Mouse (Mus musculus): Measurements from ENCODE around the gene Gm3854. TPM values are rescaled to one million over a fixed set of nuclear protein-coding genes. Genes with fewer than 3 reads are reported as not detected.
"Not testable (repeated sequence)": the region's sequence is repeated elsewhere in the genome, so short reads cannot be mapped to it uniquely, and the experiment has no call there.

The Gm3854 gene
- 0.07 and 0.21 TPM in 2 replicates for polyA plus RNA-seq (2012; rRNA removed)

GRCm38 (mm10) chr7:6343501-6344071 lies at the start of gene Gm3854:
Gm3854 (plus strand) TSS chr7:6343759.
- TF ChIP-seq CTCF (IDR thresholded peaks at IDR 0.05; ENCODE audit: insufficient read depth, low read length) = no peak
- TF ChIP-seq POLR2A (IDR thresholded peaks at IDR 0.05; ENCODE audit: borderline replicate concordance, extremely low read depth, low read depth, low read length) = no peak
- WGBS = under 1% methylated on average over 26 of the region's 26 CpGs
- DNase-seq = peak; percentile 44
- Histone ChIP-seq H3K4me1 (ENCODE audit: control insufficient read depth, insufficient read depth, low read length) (no peaks in the 10 kb centered on the region), H3K4me3 (replicated peaks; ENCODE audit: extremely low read depth, low read depth, low read length) (peak within 1 kb of the TSS; percentile 36)

DNA sequence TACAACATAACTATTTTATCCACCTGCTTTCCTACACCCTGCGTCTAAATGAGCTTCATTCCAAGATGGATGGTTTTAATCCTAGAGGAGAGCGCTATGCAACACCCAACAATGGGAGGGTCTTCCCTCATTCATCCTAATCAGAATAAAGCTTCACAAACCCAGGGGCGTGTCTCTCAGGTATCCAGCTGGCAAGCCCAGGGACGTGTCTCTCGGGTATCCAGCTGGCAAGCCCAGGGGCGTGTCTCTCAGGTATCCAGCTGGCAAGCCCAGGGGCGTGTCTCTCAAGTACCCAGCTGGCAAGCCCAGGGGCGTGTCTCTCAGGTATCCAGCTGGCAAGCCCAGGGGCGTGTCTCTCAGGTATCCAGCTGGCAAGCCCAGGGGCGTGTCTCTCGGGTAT lies 42.8 kb upstream of the Gm3854 start:
- not testable (repeated sequence) for H3K4me1 ChIP-seq (ENCODE audit: control insufficient read depth, insufficient read depth, low read length); H3K4me3 ChIP-seq (replicated peaks; ENCODE audit: extremely low read depth, low read depth, low read length); DNase-seq
- 69% methylated on average over 11 of the region's 11 CpGs for WGBS

DNA sequence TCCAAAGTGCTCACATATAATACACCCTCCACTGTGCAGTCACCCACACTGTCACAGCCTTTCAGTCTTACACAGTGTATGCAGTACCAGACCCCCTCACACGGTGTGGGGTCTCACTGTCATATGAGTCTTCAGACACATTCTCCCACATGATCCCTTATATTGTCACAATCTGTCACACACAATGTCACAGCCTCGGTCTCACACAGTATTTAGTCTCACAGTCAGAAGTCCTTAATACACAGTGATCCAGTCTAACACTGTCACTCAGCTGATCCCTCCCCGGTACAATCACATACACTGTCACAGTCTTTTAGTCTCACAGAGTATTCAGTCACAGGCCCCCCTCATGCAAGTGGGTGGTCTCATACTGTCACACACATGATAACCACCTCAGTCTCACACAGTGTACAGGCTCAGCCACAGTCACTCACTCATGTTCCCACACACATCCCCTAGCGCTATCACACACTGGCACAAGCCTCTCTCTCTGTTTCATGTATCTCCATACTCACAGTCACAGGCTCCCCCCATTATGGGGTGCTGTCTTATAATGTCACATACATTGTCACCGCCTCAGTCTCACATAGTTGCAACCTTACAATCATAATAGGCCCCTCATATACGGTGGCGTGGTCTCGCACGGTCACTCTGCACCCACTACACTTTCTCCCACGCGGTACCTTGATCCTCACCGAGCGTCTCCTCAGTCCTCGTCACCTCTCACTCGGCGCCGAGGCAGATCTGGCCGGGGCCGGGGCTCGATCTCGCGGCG lies 12.9 kb upstream of the Gm3854 start:
- TF ChIP-seq POLR2A (IDR thresholded peaks at IDR 0.05; ENCODE audit: borderline replicate concordance, extremely low read depth, low read depth, low read length) (no peak), CTCF (IDR thresholded peaks at IDR 0.05; ENCODE audit: insufficient read depth, low read length) (no peak)
- peaks cover 7% of the 10 kb centered on the region for H3K4me1 ChIP-seq (ENCODE audit: control insufficient read depth, insufficient read depth, low read length)
- DNase-seq = no peak
- 14% methylated on average over 23 of the region's 23 CpGs for WGBS
- peak overlapping the region; percentile 66 for H3K4me3 ChIP-seq (replicated peaks; ENCODE audit: extremely low read depth, low read depth, low read length)

- peak; percentile 75 for DNase-seq
These were observed 12.2 kb upstream of the Gm3854 start, which contains the start of gene Zfp583 for GRCm38 (mm10) chr7:6331233-6331956. Zfp583 (minus strand) TSS chr7:6331285.

DNA sequence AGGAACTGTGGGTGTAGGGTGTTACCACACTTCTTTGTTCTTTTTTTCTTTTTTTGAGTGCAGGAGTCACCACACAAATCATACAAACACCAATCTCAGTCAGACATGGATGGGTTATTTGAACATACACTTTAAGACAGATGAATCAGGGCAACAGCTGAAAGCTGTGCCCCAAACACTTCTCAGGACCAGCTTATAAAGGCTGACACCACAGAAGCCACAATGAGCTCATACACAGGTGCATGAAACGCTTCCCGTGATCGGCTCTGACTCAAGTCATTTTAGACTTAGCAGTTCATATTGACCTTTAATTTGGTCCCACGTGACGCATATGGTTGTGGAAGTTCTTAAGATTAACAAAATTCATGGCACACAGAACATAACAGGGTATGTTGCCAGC lies 3.7 kb upstream of the Gm3854 start:
- H3K4me3 ChIP-seq (replicated peaks; ENCODE audit: extremely low read depth, low read depth, low read length) = no peak overlapping the region
- 87% methylated on average over 5 of the region's 5 CpGs for WGBS
- H3K4me1 ChIP-seq (ENCODE audit: control insufficient read depth, insufficient read depth, low read length) = no peaks in the 10 kb centered on the region
- DNase-seq = no peak
- TF ChIP-seq CTCF (IDR thresholded peaks at IDR 0.05; ENCODE audit: insufficient read depth, low read length) (no peak), POLR2A (IDR thresholded peaks at IDR 0.05; ENCODE audit: borderline replicate concordance, extremely low read depth, low read depth, low read length) (no peak)

More at GRCm38 (mm10) chr7:6331233-6331956, 12.2 kb upstream of the Gm3854 start, which contains the start of gene Zfp583:
- TF ChIP-seq CTCF (IDR thresholded peaks at IDR 0.05; ENCODE audit: insufficient read depth, low read length) = no peak
- peak; percentile 36; the same call in 1 of the 2 replicates for TF ChIP-seq POLR2A (IDR thresholded peaks at IDR 0.05; ENCODE audit: borderline replicate concordance, extremely low read depth, low read depth, low read length)
- peak within 1 kb of the TSS; percentile 66 for H3K4me3 ChIP-seq (replicated peaks; ENCODE audit: extremely low read depth, low read depth, low read length)
- H3K4me1 ChIP-seq (ENCODE audit: control insufficient read depth, insufficient read depth, low read length) = peaks cover 7% of the 10 kb centered on the region
- WGBS = 6% methylated on average over 31 of the region's 31 CpGs

GRCm38 (mm10) chr7:6344124-6344523 lies 565 bp downstream of the Gm3854 start:
- 30% methylated on average over 10 of the region's 10 CpGs for WGBS
- no peak for TF ChIP-seq CTCF (IDR thresholded peaks at IDR 0.05; ENCODE audit: insufficient read depth, low read length)
- TF ChIP-seq POLR2A (IDR thresholded peaks at IDR 0.05; ENCODE audit: borderline replicate concordance, extremely low read depth, low read depth, low read length) = no peak

GRCm38 (mm10) chr7:6358121-6358520 lies 14.6 kb downstream of the Gm3854 start:
- Histone ChIP-seq H3K4me3 (replicated peaks; ENCODE audit: extremely low read depth, low read depth, low read length) (no peak overlapping the region), H3K4me1 (ENCODE audit: control insufficient read depth, insufficient read depth, low read length) (no peaks in the 10 kb centered on the region)
- no peak for DNase-seq
- TF ChIP-seq POLR2A (IDR thresholded peaks at IDR 0.05; ENCODE audit: borderline replicate concordance, extremely low read depth, low read depth, low read length) (no peak), CTCF (IDR thresholded peaks at IDR 0.05; ENCODE audit: insufficient read depth, low read length) (no peak)
- 52% methylated on average over 2 of the region's 2 CpGs for WGBS

More at GRCm38 (mm10) chr7:6344124-6344523, 565 bp downstream of the Gm3854 start:
- H3K4me3 ChIP-seq (replicated peaks; ENCODE audit: extremely low read depth, low read depth, low read length) = no peak overlapping the region
- no peaks in the 10 kb centered on the region for H3K4me1 ChIP-seq (ENCODE audit: control insufficient read depth, insufficient read depth, low read length)
- DNase-seq = no peak

DNA sequence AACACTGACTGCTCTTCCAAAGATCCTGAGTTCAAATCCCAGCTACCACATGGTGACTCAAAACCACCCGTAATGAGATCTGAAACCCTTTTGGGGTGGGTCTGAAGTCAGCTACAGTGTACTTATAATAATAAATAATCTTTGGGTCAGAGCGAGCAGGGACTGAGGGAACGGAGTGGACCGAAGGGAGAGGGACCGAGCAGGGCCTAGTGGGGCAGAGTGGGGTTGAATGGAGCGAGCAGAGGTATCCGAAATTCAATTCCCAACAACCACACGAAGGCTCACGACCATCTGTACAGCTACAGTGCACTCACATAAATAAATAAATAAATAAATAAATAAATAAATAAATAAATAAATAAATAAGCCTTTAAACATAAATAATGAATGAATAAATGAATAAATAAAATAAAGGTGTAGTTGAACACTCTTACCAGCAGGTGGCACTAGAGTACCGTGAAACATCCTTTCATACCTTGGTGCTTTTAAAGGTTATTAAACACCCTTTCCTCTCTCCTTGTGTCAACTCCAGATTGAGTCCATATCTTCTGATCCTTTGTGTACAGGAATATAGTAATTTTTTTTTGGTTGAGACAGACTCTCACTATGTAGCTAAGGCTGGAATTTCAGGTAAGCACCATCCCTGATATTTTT lies 15.5 kb downstream of the Gm3854 start:
- WGBS = 53% methylated on average over 10 of the region's 10 CpGs
- TF ChIP-seq CTCF (IDR thresholded peaks at IDR 0.05; ENCODE audit: insufficient read depth, low read length) (peak; percentile 43; the same call in 1 of the 2 replicates), POLR2A (IDR thresholded peaks at IDR 0.05; ENCODE audit: borderline replicate concordance, extremely low read depth, low read depth, low read length) (no peak)
- no peak for DNase-seq
- Histone ChIP-seq H3K4me1 (ENCODE audit: control insufficient read depth, insufficient read depth, low read length) (peaks cover 4% of the 10 kb centered on the region; the same call in 1 of the 2 replicates), H3K4me3 (replicated peaks; ENCODE audit: extremely low read depth, low read depth, low read length) (no peak overlapping the region)

DNA sequence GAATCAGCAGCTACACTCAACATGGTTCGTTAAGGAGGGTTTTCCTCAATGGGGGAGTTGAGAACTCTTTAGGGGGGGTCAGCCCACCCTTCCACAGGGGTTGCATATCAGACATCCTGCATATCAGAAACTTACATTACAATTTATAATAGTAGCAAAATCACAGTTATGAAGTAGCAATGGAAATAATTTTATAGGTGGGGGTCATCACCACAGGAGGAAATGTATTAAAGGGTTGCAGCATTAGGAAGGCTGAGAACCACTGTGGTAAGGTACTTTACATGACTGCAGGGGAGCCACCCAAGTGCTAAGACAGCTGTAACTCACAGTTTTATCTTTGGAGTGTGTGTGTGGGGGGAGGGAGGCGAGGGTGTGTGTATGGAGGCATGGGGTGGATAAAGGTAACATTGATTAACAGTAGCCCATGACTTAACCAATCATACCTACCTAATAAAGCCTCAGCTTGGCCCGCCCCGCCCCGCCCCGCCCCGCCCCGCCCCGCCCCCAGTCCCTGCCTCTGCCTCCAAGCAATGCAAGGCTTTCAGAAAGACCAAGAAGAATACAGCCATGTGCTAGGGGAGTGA lies 17.0 kb downstream of the Gm3854 start:
- DNase-seq = no peak
- H3K4me3 ChIP-seq (replicated peaks; ENCODE audit: extremely low read depth, low read depth, low read length) = no peak overlapping the region
- WGBS = 25% methylated on average over 9 of the region's 9 CpGs
- H3K4me1 ChIP-seq (ENCODE audit: control insufficient read depth, insufficient read depth, low read length) = peaks cover 4% of the 10 kb centered on the region; the same call in 1 of the 2 replicates
- TF ChIP-seq POLR2A (IDR thresholded peaks at IDR 0.05; ENCODE audit: borderline replicate concordance, extremely low read depth, low read depth, low read length) = no peak
- TF ChIP-seq CTCF (IDR thresholded peaks at IDR 0.05; ENCODE audit: insufficient read depth, low read length) = no peak
